Mouse (Mus musculus) CH12.LX (cell line): Measurements from ENCODE around the gene Aldh1a2. TPM values are rescaled to one million over a fixed set of nuclear protein-coding genes. Genes with fewer than 3 reads are reported as not detected.
A peak's percentile ranks its signal among the peaks of the same experiment; 100 is the strongest.

Source experiments
- DNase-seq: peaks from one replicate; pipeline ENCODE4 v3.0.0-alpha.2; 2013; ENCODE audit errors: extremely low read depth
- H3K27ac ChIP-seq: 2 replicates; pipeline ENCODE4 v1.5.1; 2012; ENCODE audit warnings: low read depth, mild to moderate bottlenecking, control low read depth, moderate library complexity; ENCODE audit not compliant: insufficient read depth
- H3K27me3 ChIP-seq: replicated peaks from 2 replicates; pipeline ENCODE3; 2012; ENCODE audit warnings: inconsistent platforms
- H3K36me3 ChIP-seq, 2 experiments: replicated peaks in 1 of 2; 2 replicates each; pipeline versions ENCODE3 to v1.6.1; 2012; ENCODE audit warnings: inconsistent platforms in 1 of 2, low read length in 1 of 2, mild to moderate bottlenecking in 1 of 2, mixed read lengths in 1 of 2, moderate library complexity in 1 of 2; ENCODE audit not compliant: control insufficient read depth in 1 of 2, insufficient read depth in 1 of 2
- H3K4me1 ChIP-seq, 2 experiments: 2 replicates each; pipeline ENCODE4 v1.6.1; 2012; ENCODE audit warnings: inconsistent platforms in 1 of 2, moderate library complexity in 1 of 2; ENCODE audit not compliant: insufficient read depth in 2 of 2, control insufficient read depth in 1 of 2
- H3K4me2 ChIP-seq: 2 replicates; pipeline ENCODE4 v1.6.1; 2012; ENCODE audit warnings: low read depth, mild to moderate bottlenecking, control low read depth; ENCODE audit not compliant: poor library complexity, insufficient read depth, severe bottlenecking
- H3K4me3 ChIP-seq, 3 experiments: fragments of 150-350 bp in 1 of 3; sonication (generic) in 1 of 3; replicated peaks in 1 of 3; 2 replicates each; pipeline versions ENCODE3 to v1.5.1; 2011 to 2012; ENCODE audit warnings: low read depth in 2 of 3, low read length in 2 of 3, mild to moderate bottlenecking in 2 of 3, moderate library complexity in 2 of 3, control low read depth in 1 of 3, improper control_type of control experiment in 1 of 3, inconsistent platforms in 1 of 3, mixed read lengths in 1 of 3; ENCODE audit not compliant: poor library complexity in 1 of 3
- H3K79me2 ChIP-seq: replicated peaks from 2 replicates; pipeline ENCODE4 v1.6.1; 2012; ENCODE audit warnings: mild to moderate bottlenecking, moderate library complexity; ENCODE audit not compliant: control insufficient read depth, poor library complexity, insufficient read depth, severe bottlenecking; ENCODE audit errors: extremely low read depth
- H3K9ac ChIP-seq: 2 replicates; pipeline ENCODE4 v1.6.1; 2012; ENCODE audit warnings: low read depth, mild to moderate bottlenecking, control low read depth, moderate library complexity; ENCODE audit not compliant: insufficient read depth
- H3K9me3 ChIP-seq: replicated peaks from 2 replicates; pipeline ENCODE3; 2012; ENCODE audit warnings: low read length, inconsistent platforms, mixed read lengths
- CTCF ChIP-seq, 2 experiments: IDR thresholded peaks in 1 of 2; conservative IDR thresholded peaks in 1 of 2; 2 replicates each; pipeline ENCODE4 v1.5.1; 2011 to 2012; ENCODE audit warnings: low read depth in 2 of 2, low read length in 2 of 2, improper control_type of control experiment in 1 of 2, inconsistent platforms in 1 of 2, mild to moderate bottlenecking in 1 of 2, moderate library complexity in 1 of 2
- E2F4 ChIP-seq: IDR thresholded peaks from 2 replicates; pipeline ENCODE4 v1.6.1; 2011; ENCODE audit warnings: low read depth, low read length, improper control_type of control experiment; ENCODE audit not compliant: insufficient replicate concordance
- ELF1 ChIP-seq: IDR thresholded peaks from 2 replicates; pipeline ENCODE4 v1.6.1; 2014; ENCODE audit warnings: low read depth, mild to moderate bottlenecking, inconsistent platforms, low read length, improper control_type of control experiment
- EP300 ChIP-seq: IDR thresholded peaks from 2 replicates; pipeline ENCODE4 v1.6.1; 2011; ENCODE audit warnings: low read length, improper control_type of control experiment
- ETS1 ChIP-seq: conservative IDR thresholded peaks from 2 replicates; pipeline ENCODE4 v1.6.1; 2012; ENCODE audit warnings: low read depth, mild to moderate bottlenecking, inconsistent platforms, low read length, improper control_type of control experiment, moderate library complexity
- JUND ChIP-seq: conservative IDR thresholded peaks from 2 replicates; pipeline ENCODE4 v1.6.1; 2011; ENCODE audit warnings: low read depth, low read length, improper control_type of control experiment
- MAFK ChIP-seq: IDR thresholded peaks from 2 replicates; pipeline ENCODE4 v1.6.1; 2011; ENCODE audit warnings: low read length, improper control_type of control experiment; ENCODE audit not compliant: insufficient replicate concordance
- MAX ChIP-seq: IDR thresholded peaks from 2 replicates; pipeline ENCODE4 v1.6.1; 2011; ENCODE audit warnings: low read length, improper control_type of control experiment
- MAZ ChIP-seq: IDR thresholded peaks from 2 replicates; pipeline ENCODE4 v1.6.1; 2012; ENCODE audit warnings: low read depth, mild to moderate bottlenecking, inconsistent platforms, low read length, improper control_type of control experiment, moderate library complexity
- MEF2A ChIP-seq: IDR thresholded peaks from 2 replicates; pipeline ENCODE4 v1.6.1; 2014; ENCODE audit warnings: low read depth, mild to moderate bottlenecking, inconsistent platforms, low read length, improper control_type of control experiment, borderline replicate concordance
- MXI1 ChIP-seq: IDR thresholded peaks from 2 replicates; pipeline ENCODE4 v1.6.1; 2011; ENCODE audit warnings: mild to moderate bottlenecking, low read depth, low read length, improper control_type of control experiment
- MYC ChIP-seq: IDR thresholded peaks from 2 replicates; pipeline ENCODE4 v1.6.1; 2011; ENCODE audit warnings: low read depth, mild to moderate bottlenecking, improper control_type of control experiment, low read length
- NRF1 ChIP-seq: IDR thresholded peaks from 2 replicates; pipeline ENCODE4 v1.6.1; 2014; ENCODE audit warnings: low read depth, mild to moderate bottlenecking, inconsistent platforms, low read length, improper control_type of control experiment, moderate library complexity
- POLR2A ChIP-seq: IDR thresholded peaks from 2 replicates; pipeline ENCODE4 v1.6.1; 2011; ENCODE audit warnings: low read depth, mild to moderate bottlenecking, improper control_type of control experiment, low read length
- RAD21 ChIP-seq: IDR thresholded peaks from 2 replicates; pipeline ENCODE4 v1.6.1; 2011; ENCODE audit warnings: low read depth, mild to moderate bottlenecking, low read length, improper control_type of control experiment, moderate library complexity
- RCOR1 ChIP-seq: conservative IDR thresholded peaks from 2 replicates; pipeline ENCODE4 v1.6.1; 2012; ENCODE audit warnings: low read depth, mild to moderate bottlenecking, inconsistent platforms, low read length, improper control_type of control experiment
- SMC3 ChIP-seq: IDR thresholded peaks from 2 replicates; pipeline ENCODE4 v1.6.1; 2011; ENCODE audit warnings: low read depth, low read length, improper control_type of control experiment
- UBTF ChIP-seq: IDR thresholded peaks from 2 replicates; pipeline ENCODE4 v1.6.1; 2012; ENCODE audit warnings: low read depth, mild to moderate bottlenecking, inconsistent platforms, low read length, improper control_type of control experiment, moderate library complexity
- USF2 ChIP-seq: conservative IDR thresholded peaks from 2 replicates; pipeline ENCODE4 v1.6.1; 2011; ENCODE audit warnings: low read depth, low read length, improper control_type of control experiment
- ZKSCAN1 ChIP-seq: IDR thresholded peaks from 2 replicates; pipeline ENCODE4 v1.6.1; 2012; ENCODE audit warnings: low read depth, inconsistent platforms, low read length, improper control_type of control experiment, borderline replicate concordance
- ZNF384 ChIP-seq: IDR thresholded peaks from 2 replicates; pipeline ENCODE4 v1.6.1; 2012; ENCODE audit warnings: low read depth, low read length, improper control_type of control experiment, inconsistent platforms
- dilution Hi-C: fragments of 300-500 bp; cut with MboI; formaldehyde crosslinking; loops from 2 replicates; pipeline ENCODE4 v1.14.3; 2020; ENCODE audit warnings: low sequenced_read_pairs; ENCODE audit not compliant: extremely low pct_unique_long_range_greater_than_20kb, extremely low pct_ligation_motif_present
- in situ Hi-C: fragments of 300-500 bp; cut with MboI; formaldehyde crosslinking; loops from 3 replicates; pipeline ENCODE4 v1.14.3; 2019; ENCODE audit warnings: low sequenced_read_pairs, low pct_ligation_motif_present, low pct_unique_long_range_greater_than_20kb, mixed read lengths
- polyA plus RNA-seq: library from polyadenylated mRNA; unstranded; fragments of >175 nt; gene quantifications from 2 replicates; pipeline ENCODE4 v1.2.1, GENCODE M21; 2012; ENCODE audit warnings: low read depth; ENCODE audit not compliant: insufficient read length
- total RNA-seq, 2 experiments: library from RNA; depleted of rRNA; stranded (reverse); fragments of 300-350 nt in 1 of 2; fragments of >200 nt in 1 of 2; gene quantifications; 2 replicates each; pipeline ENCODE4 v1.2.3; 2012 to 2014

The Aldh1a2 gene
- total and polyA plus RNA-seq, 3 experiments, result 0.77 to 11.9 (median 1.4) TPM

DNA sequence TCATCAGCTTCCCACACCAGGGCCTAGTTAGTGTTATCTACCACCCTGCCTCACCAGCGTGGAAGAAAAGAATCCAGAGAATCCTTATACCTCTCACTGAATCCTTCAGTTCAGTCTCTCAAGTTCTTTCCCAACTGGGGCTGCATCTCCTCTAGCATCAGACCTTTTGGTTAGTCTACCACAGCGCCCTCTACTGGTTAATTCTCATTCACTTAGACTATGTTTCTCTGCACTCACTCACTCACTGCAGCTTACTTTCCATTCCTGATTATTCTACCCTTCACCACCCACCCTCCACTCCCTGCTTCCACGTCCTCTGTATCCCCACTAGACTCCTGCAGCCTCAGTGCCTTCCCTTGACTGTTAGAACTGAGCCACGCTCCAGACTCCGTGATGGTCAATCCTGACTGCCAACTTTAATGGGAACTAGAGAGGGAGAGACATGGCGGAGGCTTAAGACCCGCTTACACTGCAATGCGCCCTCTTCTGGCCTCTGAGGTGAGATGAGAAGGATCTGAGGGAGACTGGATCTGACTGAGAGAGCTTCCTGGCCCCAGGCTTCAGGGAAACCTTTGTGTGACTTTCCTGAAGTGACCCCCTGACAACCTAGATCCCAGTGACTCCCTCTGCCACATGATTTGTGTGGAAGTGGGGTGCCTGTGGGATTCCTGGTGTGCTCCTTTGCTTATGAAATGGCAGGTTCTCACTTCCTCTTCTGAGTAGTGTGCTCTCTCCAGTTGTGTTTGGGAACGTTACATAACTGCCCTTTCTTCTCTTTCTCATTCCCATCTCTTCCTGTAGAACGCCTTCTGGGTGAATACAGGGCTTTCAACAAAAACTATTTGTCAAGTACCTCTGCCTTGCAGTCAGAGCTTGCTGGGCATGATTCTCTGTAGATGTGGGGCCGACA lies 104.9 kb downstream of the Aldh1a2 start:
- no peaks in the 10 kb centered on the region for H3K79me2 ChIP-seq
- no peak overlapping the region for H3K4me2 ChIP-seq
- H3K36me3 ChIP-seq, result no peaks in the 10 kb centered on the region
- no peak overlapping the region for H3K9ac ChIP-seq
- dilution Hi-C loops (no loop called here), in situ Hi-C loops (no loop called here)
- TF ChIP-seq CTCF (conservative IDR thresholded peaks at IDR 0.05 in 1 of 2, IDR thresholded peaks at IDR 0.05 in 1 of 2; ENCODE audit: low read depth in 2 of 2, low read length in 2 of 2), result peak in 1 of 2 experiments; percentile 58; a peak in 3 of 4 replicates
- no peak for TF ChIP-seq SMC3
- TF ChIP-seq E2F4, result no peak
- peak; percentile 16 for TF ChIP-seq RAD21
- peaks cover 4 to 12% of the 10 kb centered on the region in 2 experiments; a peak in 2 of 4 replicates for H3K4me1 ChIP-seq
- H3K27ac ChIP-seq, result no peak overlapping the region
- H3K9me3 ChIP-seq, result no peaks in the 10 kb centered on the region
- H3K27me3 ChIP-seq, result no peaks in the 10 kb centered on the region
- DNase-seq, result peak; percentile 52
- H3K4me3 ChIP-seq, result no peak overlapping the region

DNA sequence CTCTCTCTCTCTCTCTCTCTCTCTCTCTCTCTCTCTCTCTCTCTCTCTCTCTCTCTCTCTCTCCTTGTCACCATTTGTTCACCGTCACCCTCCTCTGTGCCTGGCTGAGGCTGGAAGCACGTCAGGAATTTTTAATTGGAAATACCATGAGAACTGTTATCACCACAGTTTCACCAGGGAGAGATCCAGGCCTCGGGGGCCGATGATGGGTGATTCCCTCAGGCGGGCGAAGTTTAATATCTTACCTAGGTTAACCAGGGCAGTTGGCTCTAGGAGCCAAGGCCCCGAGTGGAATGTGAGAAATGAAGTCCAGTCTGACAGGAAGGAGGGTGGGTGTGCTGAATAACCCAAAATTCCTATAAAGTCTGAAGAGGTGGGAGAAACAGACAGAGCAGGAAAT lies 105.8 kb downstream of the Aldh1a2 start:
- dilution Hi-C loops (no loop called here), in situ Hi-C loops (no loop called here)
- no peaks in the 10 kb centered on the region for H3K36me3 ChIP-seq
- peaks cover 4 to 16% of the 10 kb centered on the region in 2 experiments; a peak in 2 of 4 replicates for H3K4me1 ChIP-seq
- H3K27ac ChIP-seq, result no peak overlapping the region
- DNase-seq, result no peak
- H3K27me3 ChIP-seq, result no peaks in the 10 kb centered on the region
- H3K4me2 ChIP-seq, result no peak overlapping the region
- no peaks in the 10 kb centered on the region for H3K9me3 ChIP-seq
- no peak overlapping the region for H3K9ac ChIP-seq
- H3K4me3 ChIP-seq, result no peak overlapping the region
- no peaks in the 10 kb centered on the region for H3K79me2 ChIP-seq
- no peak for TF ChIP-seq UBTF
- TF ChIP-seq MYC, result no peak
- no peak for TF ChIP-seq USF2
- TF ChIP-seq RCOR1, result no peak
- TF ChIP-seq CTCF (conservative IDR thresholded peaks at IDR 0.05 in 1 of 2, IDR thresholded peaks at IDR 0.05 in 1 of 2; ENCODE audit: low read depth in 2 of 2, low read length in 2 of 2), result no peak
- no peak for TF ChIP-seq ZKSCAN1
- TF ChIP-seq MAX, result no peak
- TF ChIP-seq MXI1, result no peak
- TF ChIP-seq POLR2A, result no peak
- TF ChIP-seq EP300, result no peak
- TF ChIP-seq MEF2A, result no peak
- no peak for TF ChIP-seq ELF1
- TF ChIP-seq ETS1, result no peak
- no peak for TF ChIP-seq ZNF384
- TF ChIP-seq E2F4, result no peak
- no peak for TF ChIP-seq NRF1
- TF ChIP-seq MAFK, result no peak
- no peak for TF ChIP-seq SMC3
- no peak for TF ChIP-seq JUND
- no peak for TF ChIP-seq MAZ
